Mouse (Mus musculus): ENCODE data around the gene RPS10-NUDT3. TPM values are rescaled to one million over a fixed set of nuclear protein-coding genes. Genes with fewer than 3 reads are reported as not detected.

RPS10-NUDT3 gene
- polyA plus RNA-seq, 1 experiment from 2014 or later, result not detected

DNA sequence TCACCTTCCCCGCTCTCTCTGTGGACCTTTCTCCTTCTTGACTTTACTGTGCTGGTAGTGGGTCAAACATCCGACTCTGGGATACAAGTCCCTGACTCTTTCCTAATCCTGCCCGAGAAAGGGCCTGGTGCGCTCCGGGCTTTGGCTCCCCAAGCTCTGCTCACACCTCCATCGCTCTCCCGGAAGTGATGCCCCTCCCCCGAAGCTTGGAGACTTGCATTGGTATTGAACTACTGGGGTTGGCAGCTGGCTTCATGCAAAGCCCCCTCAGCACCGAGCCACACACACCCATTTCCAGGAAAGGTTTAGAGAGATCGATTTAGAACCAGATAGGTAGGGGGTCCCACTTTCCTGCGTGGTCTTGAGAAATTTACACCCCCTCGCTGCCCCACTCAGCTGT is 89.0 kb downstream of the RPS10-NUDT3 start:
- ATAC-seq (ENCODE audit: low FRiP score, low TSS enrichment), result no peak
- 44% methylated on average over 12 of the region's 12 CpGs for WGBS
- no peak overlapping the region for H3K4me3 ChIP-seq (ENCODE audit: low read length)
- peaks cover 9% of the 10 kb centered on the region; the same call in 1 of the 2 replicates for H3K4me1 ChIP-seq (ENCODE audit: control insufficient read depth, insufficient read depth, low read length)
- no peak overlapping the region for H3K9ac ChIP-seq (ENCODE audit: low read depth, low read length)
- no peaks in the 10 kb centered on the region for H3K9me3 ChIP-seq (ENCODE audit: control insufficient read depth, low read length)
- H3K27ac ChIP-seq (ENCODE audit: low read depth, low read length), result no peak overlapping the region
- no peak overlapping the region for H3K4me2 ChIP-seq (replicated peaks; ENCODE audit: low read depth, low read length)
- no peaks in the 10 kb centered on the region for H3K27me3 ChIP-seq (ENCODE audit: control insufficient read depth, insufficient read depth, low read length)
- H3K36me3 ChIP-seq (ENCODE audit: control insufficient read depth, insufficient read depth, low read length), result no peaks in the 10 kb centered on the region

DNA sequence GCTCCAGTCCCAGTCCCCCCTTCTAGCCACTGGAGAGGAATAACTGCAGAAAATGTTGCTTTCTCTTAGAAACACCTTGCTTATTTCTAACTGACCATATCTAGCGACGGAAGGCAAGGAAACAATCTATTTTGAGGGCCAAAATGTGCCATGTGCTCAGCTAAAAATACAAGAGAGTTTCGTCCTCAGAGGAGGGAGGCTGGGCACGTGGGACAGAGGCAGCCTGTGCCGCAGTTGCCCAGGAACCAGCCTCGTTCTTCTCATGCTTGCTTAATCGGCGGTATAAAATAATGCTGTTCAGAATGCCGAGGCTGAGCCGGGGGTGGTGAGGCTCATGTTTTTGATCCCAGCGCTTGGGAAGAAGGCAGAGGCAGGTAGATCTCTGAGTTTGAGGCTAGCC is 90.5 kb downstream of the RPS10-NUDT3 start:
- Histone ChIP-seq H3K4me1 (ENCODE audit: control insufficient read depth, insufficient read depth, low read length) (peaks cover 6% of the 10 kb centered on the region; the same call in 1 of the 2 replicates), H3K27ac (ENCODE audit: low read depth, low read length) (no peak overlapping the region), H3K9ac (ENCODE audit: low read depth, low read length) (no peak overlapping the region), H3K4me2 (replicated peaks; ENCODE audit: low read depth, low read length) (no peak overlapping the region), H3K27me3 (ENCODE audit: control insufficient read depth, insufficient read depth, low read length) (no peaks in the 10 kb centered on the region), H3K36me3 (ENCODE audit: control insufficient read depth, insufficient read depth, low read length) (no peaks in the 10 kb centered on the region), H3K4me3 (ENCODE audit: low read length) (no peak overlapping the region), H3K9me3 (ENCODE audit: control insufficient read depth, low read length) (no peaks in the 10 kb centered on the region)
- ATAC-seq (ENCODE audit: low FRiP score, low TSS enrichment), result no peak
- 85% methylated on average over 11 of the region's 11 CpGs for WGBS

DNA sequence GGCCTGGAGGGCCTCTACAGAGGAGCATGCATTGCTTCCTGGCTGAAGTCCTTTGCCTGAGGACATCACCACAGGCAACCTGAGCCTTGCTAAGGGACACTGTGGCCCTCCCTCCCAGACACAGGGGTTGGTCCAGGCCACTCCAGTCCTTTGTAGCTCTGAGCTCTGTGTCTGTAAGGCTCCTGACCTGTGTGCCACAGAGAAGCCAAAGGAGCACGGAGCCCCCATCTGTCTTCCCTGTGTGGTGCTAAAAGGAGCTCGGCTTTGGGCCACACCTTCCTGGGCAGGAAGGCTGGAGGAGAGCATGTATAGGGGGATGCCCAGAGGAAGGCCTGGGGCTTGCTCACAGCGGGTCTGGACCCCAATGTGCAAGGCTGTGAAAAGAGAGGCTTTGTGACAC is 93.0 kb downstream of the RPS10-NUDT3 start:
- no peaks in the 10 kb centered on the region for H3K27me3 ChIP-seq (ENCODE audit: control insufficient read depth, insufficient read depth, low read length)

DNA sequence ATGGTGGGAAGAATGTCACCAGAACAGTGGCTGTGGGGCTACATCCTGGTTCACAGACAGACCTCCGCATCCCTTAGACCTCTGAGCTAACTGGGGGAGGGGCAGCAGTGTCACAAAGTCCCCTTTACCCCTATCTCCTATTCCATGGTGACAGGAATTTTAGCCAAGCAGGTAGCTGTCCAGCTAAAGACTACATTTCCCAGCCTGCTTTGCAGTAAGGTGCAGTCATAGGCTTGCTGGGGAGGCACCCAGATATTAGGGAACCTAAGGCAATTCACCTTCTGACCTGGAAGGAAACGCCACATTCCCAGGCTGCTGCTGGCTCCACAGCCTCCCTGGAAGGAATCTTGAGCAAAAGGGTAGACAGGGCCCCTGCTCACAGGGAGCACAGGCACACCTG is 93.8 kb downstream of the RPS10-NUDT3 start:
- Histone ChIP-seq H3K9me3 (ENCODE audit: control insufficient read depth, low read length) (no peaks in the 10 kb centered on the region), H3K4me3 (ENCODE audit: low read length) (no peak overlapping the region), H3K4me2 (replicated peaks; ENCODE audit: low read depth, low read length) (no peak overlapping the region), H3K36me3 (ENCODE audit: control insufficient read depth, insufficient read depth, low read length) (no peaks in the 10 kb centered on the region), H3K9ac (ENCODE audit: low read depth, low read length) (no peak overlapping the region), H3K4me1 (ENCODE audit: control insufficient read depth, insufficient read depth, low read length) (no peaks in the 10 kb centered on the region), H3K27me3 (ENCODE audit: control insufficient read depth, insufficient read depth, low read length) (no peaks in the 10 kb centered on the region), H3K27ac (ENCODE audit: low read depth, low read length) (no peak overlapping the region)
- WGBS, result 55% methylated on average over 2 of the region's 2 CpGs
- ATAC-seq (ENCODE audit: low FRiP score, low TSS enrichment), result no peak

More for the DNA sequence above, 93.0 kb downstream of the RPS10-NUDT3 start:
- no peaks in the 10 kb centered on the region for H3K4me1 ChIP-seq (ENCODE audit: control insufficient read depth, insufficient read depth, low read length)
- no peak overlapping the region for H3K4me3 ChIP-seq (ENCODE audit: low read length)
- H3K9ac ChIP-seq (ENCODE audit: low read depth, low read length), result no peak overlapping the region
- no peaks in the 10 kb centered on the region for H3K9me3 ChIP-seq (ENCODE audit: control insufficient read depth, low read length)
- 69% methylated on average over 3 of the region's 3 CpGs for WGBS
- H3K27ac ChIP-seq (ENCODE audit: low read depth, low read length), result no peak overlapping the region
- no peaks in the 10 kb centered on the region for H3K36me3 ChIP-seq (ENCODE audit: control insufficient read depth, insufficient read depth, low read length)
- no peak for ATAC-seq (ENCODE audit: low FRiP score, low TSS enrichment)
- H3K4me2 ChIP-seq (replicated peaks; ENCODE audit: low read depth, low read length), result no peak overlapping the region

DNA sequence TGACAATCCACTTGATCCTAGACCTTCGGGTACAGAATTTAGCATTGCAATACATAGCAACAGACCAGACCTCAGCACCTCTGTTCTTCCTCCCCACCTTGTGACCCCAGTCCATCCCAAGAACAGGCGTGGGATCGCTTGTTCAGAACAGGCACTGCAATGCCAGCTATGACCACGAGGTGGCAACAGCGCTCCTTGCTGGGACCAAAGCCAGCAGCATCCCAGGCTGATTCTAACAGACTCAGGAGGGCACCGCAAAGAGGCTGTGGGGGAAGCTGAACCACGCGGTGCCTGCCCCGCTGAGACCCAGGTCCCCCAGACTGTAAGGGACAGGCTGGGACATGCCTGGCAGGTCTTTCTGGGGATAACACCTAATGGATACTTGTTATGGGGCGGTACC is 100.3 kb downstream of the RPS10-NUDT3 start:
- WGBS, result 4% methylated on average over 10 of the region's 10 CpGs
- Histone ChIP-seq H3K27ac (ENCODE audit: low read depth, low read length) (no peak overlapping the region), H3K9ac (ENCODE audit: low read depth, low read length) (no peak overlapping the region), H3K4me1 (ENCODE audit: control insufficient read depth, insufficient read depth, low read length) (no peaks in the 10 kb centered on the region), H3K4me2 (replicated peaks; ENCODE audit: low read depth, low read length) (no peak overlapping the region), H3K4me3 (ENCODE audit: low read length) (no peak overlapping the region), H3K36me3 (ENCODE audit: control insufficient read depth, insufficient read depth, low read length) (no peaks in the 10 kb centered on the region), H3K27me3 (ENCODE audit: control insufficient read depth, insufficient read depth, low read length) (no peaks in the 10 kb centered on the region), H3K9me3 (ENCODE audit: control insufficient read depth, low read length) (no peaks in the 10 kb centered on the region)
- ATAC-seq (ENCODE audit: low FRiP score, low TSS enrichment), result peak; percentile 68

DNA sequence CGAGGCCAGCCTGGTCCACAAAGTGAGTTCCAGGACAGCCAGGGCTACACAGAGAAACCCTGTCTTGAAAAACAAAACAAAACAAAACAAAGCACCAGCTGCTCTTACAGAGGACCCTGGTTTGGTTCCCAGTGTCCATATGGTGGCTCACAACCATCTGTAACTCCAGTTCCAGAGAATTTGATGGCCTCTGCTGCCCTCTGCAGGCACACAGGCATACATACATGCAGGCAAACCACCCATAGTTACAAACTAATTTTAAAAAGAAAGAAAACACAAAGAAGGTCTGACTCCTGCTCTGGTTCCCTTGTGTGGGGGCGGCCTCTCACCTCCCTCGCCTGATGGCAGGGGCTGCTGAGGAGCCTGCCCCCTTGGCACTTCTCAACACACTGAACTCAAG is 101.7 kb downstream of the RPS10-NUDT3 start:
- Histone ChIP-seq H3K9me3 (ENCODE audit: control insufficient read depth, low read length) (no peaks in the 10 kb centered on the region), H3K4me1 (ENCODE audit: control insufficient read depth, insufficient read depth, low read length) (no peaks in the 10 kb centered on the region), H3K36me3 (ENCODE audit: control insufficient read depth, insufficient read depth, low read length) (no peaks in the 10 kb centered on the region), H3K9ac (ENCODE audit: low read depth, low read length) (no peak overlapping the region), H3K4me3 (ENCODE audit: low read length) (no peak overlapping the region), H3K27me3 (ENCODE audit: control insufficient read depth, insufficient read depth, low read length) (no peaks in the 10 kb centered on the region), H3K27ac (ENCODE audit: low read depth, low read length) (no peak overlapping the region), H3K4me2 (replicated peaks; ENCODE audit: low read depth, low read length) (no peak overlapping the region)
- WGBS, result 89% methylated on average over 3 of the region's 3 CpGs
- no peak for ATAC-seq (ENCODE audit: low FRiP score, low TSS enrichment)

DNA sequence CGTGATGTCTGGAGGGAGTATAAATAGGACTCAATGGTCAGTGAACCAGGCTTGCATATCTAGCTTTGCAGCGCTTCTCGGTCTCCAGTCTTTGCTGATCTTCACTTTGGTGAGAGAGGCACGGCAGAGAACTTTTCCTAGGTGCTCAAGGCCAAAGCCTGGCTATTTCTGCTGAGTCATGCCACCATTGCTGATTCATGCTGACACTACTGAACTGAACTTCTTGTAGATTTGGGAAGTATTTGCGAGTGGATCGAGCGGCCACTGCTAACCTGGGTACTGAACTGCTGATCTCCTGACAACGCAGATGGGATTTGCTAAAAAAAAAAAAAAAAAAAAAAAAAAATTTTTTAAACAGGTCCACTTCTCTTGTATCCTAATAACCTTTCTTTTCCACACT is 102.9 kb downstream of the RPS10-NUDT3 start:
- H3K27ac ChIP-seq (ENCODE audit: low read depth, low read length), result no peak overlapping the region
- no peak overlapping the region for H3K4me3 ChIP-seq (ENCODE audit: low read length)
- 86% methylated on average over 8 of the region's 8 CpGs for WGBS
- no peaks in the 10 kb centered on the region for H3K36me3 ChIP-seq (ENCODE audit: control insufficient read depth, insufficient read depth, low read length)
- H3K4me1 ChIP-seq (ENCODE audit: control insufficient read depth, insufficient read depth, low read length), result no peaks in the 10 kb centered on the region
- H3K9ac ChIP-seq (ENCODE audit: low read depth, low read length), result no peak overlapping the region
- no peak for ATAC-seq (ENCODE audit: low FRiP score, low TSS enrichment)
- no peak overlapping the region for H3K4me2 ChIP-seq (replicated peaks; ENCODE audit: low read depth, low read length)
- no peaks in the 10 kb centered on the region for H3K27me3 ChIP-seq (ENCODE audit: control insufficient read depth, insufficient read depth, low read length)
- no peaks in the 10 kb centered on the region for H3K9me3 ChIP-seq (ENCODE audit: control insufficient read depth, low read length)

Other genes with a start within 250 kb of the RPS10-NUDT3 start
- 0.50 and 1.6 TPM in 2 replicates for gene Grm4, start 113.8 kb downstream of the RPS10-NUDT3 start, polyA plus RNA-seq (2014; fragmentation: Nextera tagmentation; extraction: Ambion mirVana)
- gene Hmga1, start 78.7 kb downstream of the RPS10-NUDT3 start, polyA plus RNA-seq (2014; fragmentation: Nextera tagmentation; extraction: Ambion mirVana), result 351 and 355 TPM in 2 replicates
- gene AI413582, start 69.5 kb downstream of the RPS10-NUDT3 start, polyA plus RNA-seq (2014; fragmentation: Nextera tagmentation; extraction: Ambion mirVana), result 17.4 and 22.3 TPM in 2 replicates
- gene Nudt3, start 11.7 kb downstream of the RPS10-NUDT3 start, polyA plus RNA-seq (2014; fragmentation: Nextera tagmentation; extraction: Ambion mirVana), result 32.2 and 74.9 TPM in 2 replicates
- 1,163 and 1,521 TPM in 2 replicates for gene Rps10, start 1.4 kb upstream of the RPS10-NUDT3 start, polyA plus RNA-seq (2014; fragmentation: Nextera tagmentation; extraction: Ambion mirVana)
- gene Pacsin1, start 20.3 kb upstream of the RPS10-NUDT3 start, polyA plus RNA-seq (2014; fragmentation: Nextera tagmentation; extraction: Ambion mirVana), result 1.3 and 1.7 TPM in 2 replicates
- gene Spdef, start 93.7 kb upstream of the RPS10-NUDT3 start, polyA plus RNA-seq (2014; fragmentation: Nextera tagmentation; extraction: Ambion mirVana), result 0.19 and 0.20 TPM in 2 replicates
- 15.3 and 21.6 TPM in 2 replicates for gene D17Wsu92e, start 185.4 kb upstream of the RPS10-NUDT3 start, polyA plus RNA-seq (2014; fragmentation: Nextera tagmentation; extraction: Ambion mirVana)
- 349 and 425 TPM in 2 replicates for gene Snrpc, start 202.9 kb upstream of the RPS10-NUDT3 start, polyA plus RNA-seq (2014; fragmentation: Nextera tagmentation; extraction: Ambion mirVana)
- 6.2 and 7.4 TPM in 2 replicates for gene Uhrf1bp1, start 221.2 kb upstream of the RPS10-NUDT3 start, polyA plus RNA-seq (2014; fragmentation: Nextera tagmentation; extraction: Ambion mirVana)

Data from kidney, embryonic 14.5 days (tissue).